Mouse (Mus musculus) limb, embryonic 12.5 days (tissue): ENCODE measurements around the gene Olig1. TPM values are rescaled to one million over a fixed set of nuclear protein-coding genes. Genes with fewer than 3 reads are reported as not detected.

ENCODE experiments used
- ATAC-seq: fragments of 200-750 bp; cut with Nextera tagmentation; 2 replicates; pipeline ENCODE4 v1.8.0; 2017; ENCODE audit warnings: low read depth, moderate TSS enrichment; ENCODE audit not compliant: insufficient number of reproducible peaks, insufficient read depth, low FRiP score, low TSS enrichment
- H3K27ac ChIP-seq: fragments of 300-500 bp; sonication (generic); 2 replicates; pipeline ENCODE4 v1.5.1; 2016; ENCODE audit warnings: mild to moderate bottlenecking, moderate library complexity
- H3K27me3 ChIP-seq: fragments of 300-500 bp; sonication (generic); 2 replicates; pipeline ENCODE4 v1.6.1; 2016; ENCODE audit warnings: mild to moderate bottlenecking, moderate library complexity
- H3K36me3 ChIP-seq: fragments of 300-500 bp; sonication (generic); 2 replicates; pipeline ENCODE4 v1.6.1; 2016; ENCODE audit warnings: mild to moderate bottlenecking, moderate library complexity
- H3K4me1 ChIP-seq: fragments of 300-500 bp; sonication (generic); replicated peaks from 2 replicates; pipeline ENCODE4 v1.6.1; 2016
- H3K4me2 ChIP-seq: fragments of 300-500 bp; sonication (generic); 2 replicates; pipeline ENCODE4 v1.6.1; 2016; ENCODE audit warnings: mild to moderate bottlenecking, moderate library complexity
- H3K4me3 ChIP-seq: fragments of 300-500 bp; sonication (generic); replicated peaks from 2 replicates; pipeline ENCODE4 v1.5.1; 2016; ENCODE audit warnings: mild to moderate bottlenecking
- H3K9ac ChIP-seq: fragments of 300-500 bp; sonication (generic); replicated peaks from 2 replicates; pipeline ENCODE4 v1.6.1; 2016; ENCODE audit warnings: mild to moderate bottlenecking, moderate library complexity
- H3K9me3 ChIP-seq: fragments of 300-500 bp; sonication (generic); 2 replicates; pipeline ENCODE4 v1.6.1; 2016; ENCODE audit warnings: mild to moderate bottlenecking, moderate library complexity
- WGBS: fragments of 180-500 bp; shearing (Covaris S2); methylation state at CpG from one replicate; pipeline ENCODE4 v1.1.7; 2016; 5-methylcytosine and 5-hydroxymethylcytosine counted together
- polyA plus RNA-seq: library from polyadenylated mRNA; unstranded; fragments of >200 nt; fragmentation: Nextera tagmentation; extraction: Ambion mirVana; gene quantifications from 2 replicates; pipeline ENCODE4 v1.2.1, GENCODE M21; 2016

Olig1 gene
- polyA plus RNA-seq, 1 experiment from 2014 or later = 0.09 TPM

DNA sequence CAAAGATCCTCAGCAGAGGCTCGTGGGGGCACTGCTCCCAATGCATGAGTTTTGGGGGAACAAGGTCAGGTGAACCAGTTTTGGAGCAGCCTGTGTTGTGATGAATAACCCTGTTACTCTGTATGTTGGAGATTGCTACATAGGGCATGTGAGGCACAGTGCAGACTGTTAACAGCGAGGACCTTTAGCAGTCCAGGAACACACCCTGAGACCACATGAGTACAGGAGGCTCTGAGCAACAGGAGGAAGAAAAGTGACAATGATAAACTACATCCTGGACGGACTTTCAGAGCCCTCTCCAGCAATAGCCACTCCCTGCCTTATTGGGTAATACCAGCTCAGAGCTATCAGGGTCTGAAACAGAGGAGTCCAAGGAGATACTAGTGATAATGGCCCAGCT is 10.6 kb upstream of the Olig1 start:
- ATAC-seq = no peak
- H3K27me3 ChIP-seq = peaks cover 79% of the 10 kb centered on the region
- H3K27ac ChIP-seq = no peak overlapping the region
- H3K9me3 ChIP-seq = no peaks in the 10 kb centered on the region
- no peak overlapping the region for H3K9ac ChIP-seq
- H3K4me3 ChIP-seq = no peak overlapping the region
- no peaks in the 10 kb centered on the region for H3K36me3 ChIP-seq
- H3K4me2 ChIP-seq = no peak overlapping the region
- H3K4me1 ChIP-seq = peaks cover 3% of the 10 kb centered on the region; the same call in 1 of the 2 replicates
- 63% methylated on average over 3 of the region's 3 CpGs for WGBS

DNA sequence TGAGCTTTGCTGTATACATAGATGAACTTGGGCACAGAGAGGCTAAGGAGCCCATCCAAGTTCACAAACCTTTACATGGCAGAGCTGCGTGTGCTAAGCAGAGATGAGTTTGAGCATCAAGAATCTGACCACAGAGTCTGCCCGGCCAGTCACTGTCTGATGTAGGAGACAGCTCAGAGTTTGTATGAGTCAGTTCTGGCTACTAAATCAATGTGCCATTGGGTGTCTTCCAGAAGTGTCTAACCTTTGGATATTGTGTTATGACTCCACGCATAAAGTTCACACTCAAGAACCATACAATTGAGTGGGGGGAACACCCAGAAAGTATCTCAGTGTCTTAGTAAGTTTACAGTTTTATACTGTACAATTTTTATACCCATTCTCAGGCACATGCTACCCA is 8.7 kb upstream of the Olig1 start:
- no peak overlapping the region for H3K27ac ChIP-seq
- H3K36me3 ChIP-seq = no peaks in the 10 kb centered on the region
- no peak for ATAC-seq
- no peak overlapping the region for H3K9ac ChIP-seq
- no peaks in the 10 kb centered on the region for H3K9me3 ChIP-seq
- peaks cover 94% of the 10 kb centered on the region for H3K27me3 ChIP-seq
- no peak overlapping the region for H3K4me2 ChIP-seq
- peaks cover 3% of the 10 kb centered on the region; the same call in 1 of the 2 replicates for H3K4me1 ChIP-seq
- H3K4me3 ChIP-seq = no peak overlapping the region
- WGBS = 87% methylated on average over 3 of the region's 3 CpGs

DNA sequence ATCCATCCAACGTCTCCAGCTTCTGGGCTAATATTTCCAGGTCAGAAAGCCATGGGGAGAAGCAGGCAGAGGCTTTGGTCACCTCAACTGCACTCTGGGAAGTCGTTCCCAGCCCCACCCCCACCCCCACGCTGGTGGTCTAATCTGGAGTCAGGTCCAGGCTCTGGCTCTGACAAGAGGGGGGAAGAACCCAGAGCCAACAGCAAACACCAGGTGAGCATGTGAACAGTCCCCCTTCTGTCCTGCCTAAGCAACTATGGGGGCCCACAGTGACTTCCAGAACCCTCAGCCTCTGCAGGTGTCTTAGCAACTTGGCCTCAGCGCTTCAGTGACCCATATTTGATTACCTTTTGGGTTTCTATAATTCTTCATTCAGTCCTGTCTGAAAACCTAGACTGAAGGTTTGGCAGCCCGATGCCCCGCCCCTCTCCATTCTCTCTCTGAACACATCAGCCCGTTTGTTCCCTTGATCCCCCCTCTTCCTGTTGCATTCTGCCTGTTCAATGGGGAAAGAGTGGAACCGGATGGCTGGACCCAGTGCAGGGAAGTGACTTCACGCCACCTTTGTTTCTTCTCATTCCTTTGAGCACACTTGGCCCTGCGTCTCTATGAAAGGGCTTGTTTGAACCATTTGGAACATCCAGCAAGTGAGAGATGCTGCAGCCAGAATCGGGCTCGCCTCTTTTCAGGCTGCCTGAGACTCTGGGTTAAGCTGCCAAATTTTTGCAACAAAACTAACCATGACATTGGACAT is 6.9 kb upstream of the Olig1 start:
- Histone ChIP-seq H3K4me3 (no peak overlapping the region), H3K27ac (no peak overlapping the region), H3K4me1 (peaks cover 3% of the 10 kb centered on the region; the same call in 1 of the 2 replicates), H3K36me3 (no peaks in the 10 kb centered on the region), H3K27me3 (peaks cover 94% of the 10 kb centered on the region), H3K4me2 (no peak overlapping the region), H3K9me3 (no peaks in the 10 kb centered on the region), H3K9ac (no peak overlapping the region)
- 36% methylated on average over 12 of the region's 12 CpGs for WGBS
- no peak for ATAC-seq

DNA sequence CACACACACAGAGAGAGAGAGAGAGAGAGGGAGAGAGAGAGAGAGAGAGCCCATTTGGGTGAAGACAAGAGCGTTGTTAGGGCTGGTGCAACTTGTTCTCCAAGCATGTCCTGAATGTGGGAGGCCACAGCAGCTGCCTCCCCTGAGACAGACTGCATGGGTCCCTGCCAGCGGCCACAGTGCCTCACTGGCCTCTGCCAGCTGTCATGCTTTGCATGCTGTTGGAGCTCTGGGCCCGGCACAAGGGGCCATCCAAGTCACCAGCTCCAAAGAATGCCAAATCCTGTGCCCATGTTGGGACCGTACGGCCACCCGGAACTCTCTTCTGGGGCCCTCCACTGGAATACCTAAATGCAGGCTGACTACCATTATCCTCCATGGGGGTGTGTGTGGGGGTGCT is 3.6 kb upstream of the Olig1 start:
- H3K4me1 ChIP-seq = peaks cover 27% of the 10 kb centered on the region
- peaks cover 95% of the 10 kb centered on the region for H3K27me3 ChIP-seq
- H3K4me3 ChIP-seq = no peak overlapping the region
- WGBS = 79% methylated on average over 6 of the region's 6 CpGs
- no peaks in the 10 kb centered on the region for H3K9me3 ChIP-seq
- no peak for ATAC-seq
- H3K27ac ChIP-seq = no peak overlapping the region
- no peaks in the 10 kb centered on the region for H3K36me3 ChIP-seq
- H3K9ac ChIP-seq = no peak overlapping the region
- no peak overlapping the region for H3K4me2 ChIP-seq

DNA sequence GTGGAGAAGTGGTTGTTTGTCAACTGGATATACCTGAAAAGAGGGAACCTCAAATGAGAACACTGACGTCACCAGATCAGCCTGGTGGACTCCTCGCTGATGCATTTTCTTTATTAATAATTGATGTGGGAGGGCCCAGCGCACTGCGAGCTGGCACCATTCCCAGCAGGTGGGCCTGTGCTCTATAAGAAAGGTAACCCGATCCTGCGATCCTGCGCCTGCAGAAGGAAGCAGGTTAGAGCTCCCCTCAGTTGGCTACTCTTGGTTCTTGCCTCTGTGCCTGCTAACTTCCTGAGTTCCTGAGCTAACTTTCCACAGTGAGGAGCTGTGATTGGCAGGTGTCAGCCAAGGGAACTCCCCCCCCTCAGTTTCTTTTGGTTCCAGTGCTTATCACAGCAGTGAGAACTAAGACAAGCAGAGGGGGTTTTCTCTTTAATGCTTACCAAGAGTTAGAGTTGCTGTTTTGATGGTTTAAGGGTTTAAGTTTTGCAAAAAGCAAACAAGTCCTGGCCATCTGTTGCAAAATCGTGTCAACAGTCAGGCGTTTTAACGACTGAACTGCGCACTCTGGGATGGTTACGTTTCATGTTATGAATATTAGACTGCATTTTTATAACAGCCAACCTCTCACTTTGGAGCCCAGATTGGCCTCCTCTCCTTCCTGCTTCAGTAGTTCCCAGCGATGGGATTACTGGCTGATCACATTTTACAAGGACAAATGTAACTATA is 684 bp upstream of the Olig1 start:
- Histone ChIP-seq H3K9ac (no peak overlapping the region), H3K4me1 (peaks cover 34% of the 10 kb centered on the region), H3K36me3 (no peaks in the 10 kb centered on the region), H3K4me2 (peak overlapping the region; percentile 81), H3K27me3 (peaks cover 100% of the 10 kb centered on the region), H3K9me3 (no peaks in the 10 kb centered on the region), H3K27ac (no peak overlapping the region), H3K4me3 (peak overlapping the region; percentile 44)
- WGBS = 10% methylated on average over 13 of the region's 13 CpGs
- ATAC-seq = no peak

DNA sequence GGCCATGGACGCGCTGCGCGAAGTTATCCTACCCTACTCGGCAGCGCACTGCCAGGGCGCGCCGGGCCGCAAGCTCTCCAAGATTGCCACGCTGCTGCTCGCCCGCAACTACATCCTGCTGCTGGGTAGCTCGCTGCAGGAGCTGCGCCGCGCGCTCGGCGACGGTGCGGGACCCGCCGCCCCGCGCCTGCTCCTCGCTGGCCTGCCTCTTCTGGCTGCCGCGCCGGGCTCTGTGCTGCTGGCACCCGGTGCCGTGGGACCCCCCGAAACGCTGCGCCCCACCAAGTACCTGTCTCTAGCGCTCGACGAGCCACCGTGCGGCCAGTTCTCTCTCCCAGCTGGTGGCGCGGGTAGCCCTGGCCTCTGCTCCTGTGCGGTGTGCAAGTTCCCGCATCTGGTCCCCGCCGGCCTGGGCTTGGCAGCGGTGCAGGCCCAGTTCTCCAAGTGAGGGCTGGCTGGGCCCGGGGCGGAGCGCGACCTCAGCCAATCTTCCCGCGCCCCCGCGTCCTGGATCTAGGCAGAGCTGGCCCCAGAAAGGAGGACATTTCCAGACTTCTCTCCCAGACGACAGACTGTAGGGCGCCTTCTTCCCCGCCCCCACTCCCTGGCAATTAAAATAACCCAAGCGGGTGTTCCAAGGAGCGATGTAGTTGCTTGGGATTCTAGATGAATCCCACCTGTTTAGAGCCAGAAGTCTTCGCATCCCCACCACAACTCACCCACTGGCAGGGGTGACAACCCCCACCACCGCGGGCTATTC is 820 bp downstream of the Olig1 start:
- no peak for ATAC-seq
- H3K4me2 ChIP-seq = peak overlapping the region; percentile 81

DNA sequence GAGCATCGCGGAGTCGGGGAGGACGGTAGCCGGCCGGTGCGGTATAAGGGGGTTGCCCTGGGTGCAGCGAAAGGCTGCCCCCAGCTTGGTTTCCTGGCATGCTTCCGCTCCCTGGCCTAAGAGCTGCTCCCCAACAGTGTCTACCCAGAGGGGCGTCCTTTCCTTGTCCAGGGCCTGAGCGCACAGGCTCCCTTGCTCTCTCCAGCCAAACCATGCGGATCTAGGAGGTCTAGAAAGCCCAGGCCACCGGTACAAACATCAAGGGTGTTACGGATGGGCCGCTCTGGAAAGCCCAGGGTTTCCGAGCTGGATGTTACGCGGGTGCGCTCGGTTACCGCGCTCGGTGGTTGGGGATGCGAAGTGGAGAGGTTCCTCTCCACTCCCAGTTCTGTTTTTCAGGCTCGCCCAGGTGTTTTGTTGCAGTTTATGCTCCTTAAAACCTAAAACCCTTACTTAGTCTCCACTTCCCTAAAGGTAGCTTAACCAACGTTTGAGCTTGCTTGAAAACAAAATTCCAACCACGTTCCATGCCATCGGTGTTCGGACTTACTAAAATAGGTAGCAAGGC is 1.5 kb downstream of the Olig1 start:
- Histone ChIP-seq H3K4me2 (peak overlapping the region; percentile 81), H3K4me1 (peaks cover 34% of the 10 kb centered on the region), H3K9me3 (no peaks in the 10 kb centered on the region), H3K36me3 (no peaks in the 10 kb centered on the region), H3K27ac (no peak overlapping the region), H3K27me3 (peaks cover 98% of the 10 kb centered on the region), H3K9ac (peak overlapping the region; percentile 50; the same call in 1 of the 2 replicates), H3K4me3 (peak overlapping the region; percentile 44)
- peak; percentile 8; the same call in 1 of the 2 replicates for ATAC-seq
- 2% methylated on average over 29 of the region's 29 CpGs for WGBS

More for the DNA sequence above, 820 bp downstream of the Olig1 start:
- Histone ChIP-seq H3K9ac (peak overlapping the region; percentile 50; the same call in 1 of the 2 replicates), H3K36me3 (no peaks in the 10 kb centered on the region), H3K27ac (no peak overlapping the region), H3K27me3 (peaks cover 100% of the 10 kb centered on the region), H3K4me1 (peaks cover 34% of the 10 kb centered on the region), H3K9me3 (no peaks in the 10 kb centered on the region), H3K4me3 (peak overlapping the region; percentile 44)
- under 1% methylated on average over 63 of the region's 63 CpGs for WGBS

DNA sequence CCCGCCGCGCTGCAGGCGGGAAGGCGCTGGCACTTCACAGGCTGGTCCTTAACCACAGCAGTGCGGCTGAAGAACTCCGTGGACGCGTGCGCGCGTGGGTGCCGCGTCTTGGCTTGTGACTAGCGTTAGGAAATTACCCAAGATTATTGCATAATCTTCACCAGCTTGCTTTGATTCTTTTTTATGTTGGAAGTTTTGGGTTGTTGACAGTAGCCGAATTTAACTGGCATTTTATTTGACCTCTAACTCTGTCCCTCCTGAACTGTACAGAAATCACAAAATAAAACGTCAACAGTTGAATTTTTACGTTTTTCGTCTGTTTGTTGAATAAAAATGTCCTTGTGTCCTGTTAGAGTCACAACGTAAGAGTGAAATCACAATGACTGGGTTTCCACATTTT is 2.1 kb downstream of the Olig1 start:
- 3% methylated on average over 20 of the region's 20 CpGs for WGBS
- Histone ChIP-seq H3K4me3 (peak overlapping the region; percentile 44), H3K9me3 (no peaks in the 10 kb centered on the region), H3K27me3 (peaks cover 98% of the 10 kb centered on the region), H3K9ac (no peak overlapping the region), H3K27ac (no peak overlapping the region), H3K4me2 (peak overlapping the region; percentile 26), H3K4me1 (peaks cover 34% of the 10 kb centered on the region), H3K36me3 (no peaks in the 10 kb centered on the region)
- no peak for ATAC-seq

DNA sequence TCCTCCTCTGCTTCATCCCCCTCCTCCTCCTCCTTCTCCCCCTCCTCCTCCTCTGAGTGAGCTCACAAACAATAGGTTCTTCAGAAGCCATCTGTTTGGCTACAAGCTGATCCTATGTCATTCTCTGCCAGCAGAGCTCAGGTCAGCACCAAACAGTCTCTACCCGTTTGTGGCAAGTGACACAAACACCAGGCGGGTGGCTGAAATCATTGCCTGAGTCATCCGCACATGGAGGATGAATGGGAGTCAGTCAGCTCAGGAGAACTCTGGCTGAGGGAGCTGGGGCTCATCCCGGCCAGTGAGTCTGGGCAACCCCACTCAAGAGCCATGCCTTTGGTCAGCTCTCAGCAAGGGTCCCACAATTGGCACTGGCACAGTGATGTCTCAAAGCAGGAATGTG is 10.9 kb downstream of the Olig1 start:
- WGBS = 74% methylated on average over 4 of the region's 4 CpGs
- H3K36me3 ChIP-seq = no peaks in the 10 kb centered on the region

DNA sequence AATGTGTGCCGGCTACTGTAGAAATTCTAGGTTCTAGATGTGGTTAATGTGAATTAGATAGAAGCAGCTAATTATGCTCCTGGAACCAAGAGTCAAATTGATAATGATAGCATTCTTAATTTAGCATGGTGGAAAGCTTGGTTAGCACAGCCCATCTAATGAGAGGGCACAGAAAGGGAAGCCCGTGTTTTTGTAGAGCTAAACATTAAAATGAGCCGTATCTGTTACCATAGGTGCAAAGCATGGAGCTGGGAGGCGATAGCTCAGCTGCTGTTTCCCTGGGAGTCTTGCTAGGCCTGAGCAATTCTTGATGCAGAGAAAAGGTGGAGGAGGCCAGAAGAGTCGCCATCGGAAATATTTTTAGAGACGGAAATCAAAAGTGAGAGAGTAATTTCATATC is 22.5 kb downstream of the Olig1 start:
- ATAC-seq = no peak
- WGBS = 79% methylated on average over 7 of the region's 7 CpGs
- Histone ChIP-seq H3K27ac (no peak overlapping the region), H3K27me3 (peaks cover 5% of the 10 kb centered on the region; the same call in 1 of the 2 replicates), H3K9me3 (no peaks in the 10 kb centered on the region), H3K9ac (no peak overlapping the region), H3K4me2 (no peak overlapping the region), H3K4me3 (no peak overlapping the region), H3K4me1 (no peaks in the 10 kb centered on the region), H3K36me3 (no peaks in the 10 kb centered on the region)

More for the DNA sequence above, 10.9 kb downstream of the Olig1 start:
- no peak for ATAC-seq
- Histone ChIP-seq H3K9ac (no peak overlapping the region), H3K4me2 (no peak overlapping the region), H3K27ac (no peak overlapping the region), H3K4me3 (no peak overlapping the region), H3K27me3 (peaks cover 50% of the 10 kb centered on the region), H3K4me1 (0 out of 2 replicates have a peak, but pooled peaks cover 7% of the 10 kb centered on the region), H3K9me3 (no peaks in the 10 kb centered on the region)
